Mouse (Mus musculus) regulatory T cell (primary cell): ENCODE data around the gene Tbce.

Experiments used
- in situ Hi-C: fragments of 300-600 bp; cut with MboI, MseI; formaldehyde crosslinking; loops from one replicate; pipeline ENCODE4 v1.15.1; 2025; ENCODE audit warnings: high pct_unique_total_duplicates

Tbce gene

DNA sequence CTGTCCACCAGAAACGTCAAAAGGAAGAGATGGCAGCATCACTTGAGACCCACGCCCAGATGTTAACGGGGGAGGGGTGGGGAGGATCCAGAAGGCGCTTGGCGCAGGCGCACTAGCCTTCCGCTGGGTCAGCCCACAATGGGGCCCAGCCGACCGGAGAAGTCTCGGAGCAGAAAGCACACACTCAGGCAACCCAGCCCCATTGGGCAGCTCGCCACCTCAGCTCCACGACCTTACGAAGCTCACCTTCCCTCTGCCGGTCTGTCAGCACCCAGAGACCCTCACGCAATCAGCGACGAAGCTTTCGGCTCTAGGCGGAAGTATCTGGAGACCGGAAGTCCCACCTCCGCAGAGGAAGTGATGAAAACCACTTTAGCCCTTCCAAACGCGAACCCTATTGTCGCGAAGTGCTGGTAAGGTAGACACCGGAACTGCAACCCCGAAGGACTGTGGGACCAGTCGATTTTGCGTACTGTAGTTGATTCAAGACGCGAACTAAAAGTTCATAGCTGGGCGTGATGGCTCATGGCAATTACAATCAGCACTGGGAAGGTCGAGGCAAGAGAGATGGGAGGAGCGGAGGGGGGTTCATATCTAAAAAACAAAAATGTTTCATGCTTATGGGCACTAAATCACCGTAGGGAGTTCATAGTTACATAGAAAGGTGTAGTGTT, at the start of gene Tbce:
TSS of gene Tbce (minus strand) at position 347 of the 674 bp plus-strand sequence.
- in situ Hi-C loops = no loop called here

DNA sequence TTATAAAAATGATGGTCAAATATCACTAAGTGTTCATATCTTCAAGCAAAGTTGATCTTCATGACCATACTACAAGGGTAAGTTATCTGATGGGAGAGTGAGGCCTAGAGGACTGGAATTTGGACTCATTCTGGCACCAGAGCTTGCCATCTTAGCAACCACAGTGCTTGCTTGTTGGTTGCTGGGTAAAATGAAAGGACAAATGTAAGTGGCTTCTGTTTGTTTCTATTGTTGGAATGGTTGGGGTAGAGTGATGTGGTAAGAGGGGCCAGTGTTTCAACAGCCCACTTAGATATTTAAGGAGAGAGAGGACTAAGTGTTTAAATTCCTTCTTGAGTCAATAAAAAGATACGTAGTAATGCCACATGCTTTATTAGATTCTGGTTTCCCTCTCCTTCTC, 49.2 kb upstream of the Tbce start:
- in situ Hi-C loops = no loop called here

- in situ Hi-C loops = no loop called here
These were observed 35.9 kb upstream of the Tbce start for GRCm38 (mm10) chr13:14075326-14075725.

DNA sequence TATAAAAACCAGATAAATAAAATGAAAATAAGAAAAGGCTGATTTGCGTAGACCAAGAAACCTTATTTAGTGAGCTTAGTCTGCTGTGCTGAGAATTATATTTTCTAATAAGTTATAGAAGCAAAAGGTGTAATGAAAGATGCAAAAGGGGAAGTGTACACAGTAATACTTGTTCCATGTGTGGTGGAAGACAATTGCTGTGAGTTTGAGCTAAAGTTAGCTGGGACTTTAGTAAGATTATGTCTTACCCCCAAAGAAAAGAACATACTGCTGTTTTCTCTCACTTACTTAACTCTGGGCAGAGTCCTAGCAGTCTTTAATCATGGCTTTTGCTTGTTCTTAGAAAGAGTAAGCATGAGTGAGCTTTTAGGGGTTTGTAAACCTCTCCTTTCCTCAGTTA, 34.9 kb upstream of the Tbce start:
- in situ Hi-C loops = loop anchor here (25.0 kb wide), 1 partner anchor 487 kb away; the partner anchor contains the start of gene Lyst

DNA sequence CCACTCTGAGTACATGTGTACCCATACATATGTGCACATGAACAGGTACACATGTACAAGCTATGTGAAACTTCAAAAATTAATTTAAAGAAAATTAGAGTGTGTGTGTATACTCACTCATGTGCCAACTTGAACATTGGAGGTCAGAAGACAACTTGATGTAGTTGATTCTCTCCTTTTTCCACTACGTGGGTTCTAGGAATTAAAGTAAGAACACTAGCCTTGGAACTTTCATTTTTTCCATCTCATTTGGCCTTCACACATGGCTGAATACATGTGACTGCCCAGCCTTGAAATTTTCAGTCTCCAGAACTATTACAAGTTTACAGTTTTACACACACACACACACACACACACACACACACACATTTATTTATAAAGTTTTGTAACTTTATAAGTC, 29.9 kb upstream of the Tbce start:
- in situ Hi-C loops = loop anchor here (25.0 kb wide), 1 partner anchor 482 kb away; the partner anchor contains the start of gene Lyst

DNA sequence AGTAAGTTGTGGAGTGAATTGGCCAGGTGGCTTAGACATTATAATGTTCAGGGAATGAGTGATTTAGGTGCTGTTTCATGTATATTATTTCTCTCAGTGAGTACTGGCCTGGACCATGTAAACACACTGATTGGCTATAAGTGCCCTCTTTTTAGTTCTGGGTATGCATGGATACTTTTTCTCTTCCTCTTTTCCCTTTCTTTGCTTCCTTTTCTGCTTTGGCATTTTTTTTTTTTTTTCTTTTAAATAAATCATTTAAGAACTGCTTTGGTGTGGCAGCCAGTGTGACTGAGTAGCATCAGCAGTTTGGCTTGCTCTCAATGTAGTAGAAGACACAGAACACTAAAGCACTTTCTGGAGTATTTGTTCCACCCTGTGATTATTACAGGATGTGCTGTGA, 28.6 kb upstream of the Tbce start:
- in situ Hi-C loops = loop anchor here (25.0 kb wide), 1 partner anchor 481 kb away; the partner anchor contains the start of gene Lyst

DNA sequence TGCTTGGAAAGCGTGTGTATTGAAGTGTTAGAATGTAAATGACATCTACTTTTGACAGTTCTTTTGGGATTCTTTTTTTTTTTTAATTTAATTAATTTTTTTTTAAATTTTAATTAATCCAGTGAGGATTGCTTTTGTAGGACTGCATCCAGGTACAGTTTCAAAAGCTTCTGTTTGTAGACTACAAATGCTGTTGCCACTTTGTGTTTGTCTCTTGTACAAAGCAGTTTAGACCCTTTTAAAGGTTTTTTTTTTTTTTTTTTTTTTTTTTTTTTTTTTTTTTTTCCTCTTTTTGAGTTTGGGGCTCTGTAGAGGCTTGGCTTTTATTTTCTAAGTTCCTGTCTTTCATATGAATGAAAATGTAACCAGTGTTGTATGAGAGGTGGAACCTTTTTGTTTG, 26.3 kb upstream of the Tbce start:
- in situ Hi-C loops = loop anchor here (25.0 kb wide), 1 partner anchor 478 kb away; the partner anchor contains the start of gene Lyst

DNA sequence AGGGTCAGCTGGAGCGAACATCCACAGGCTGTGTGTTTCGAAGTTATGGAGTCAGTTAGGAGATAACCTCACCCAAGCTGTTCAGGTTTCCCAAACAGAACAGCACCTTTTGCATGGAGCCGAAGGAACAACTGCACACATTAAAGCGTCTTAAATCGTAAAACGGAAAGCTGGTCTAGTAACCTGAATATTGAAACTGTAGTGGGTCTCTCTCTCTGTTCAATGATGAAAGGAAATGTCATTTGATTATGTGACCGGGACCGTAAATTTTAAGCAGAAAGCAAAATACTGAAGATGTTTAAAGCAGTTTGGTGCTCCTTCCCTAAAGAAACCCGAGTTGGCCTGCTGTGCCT, 25.6 kb upstream of the Tbce start:
- in situ Hi-C loops = loop anchor here (25.0 kb wide), 1 partner anchor 478 kb away; the partner anchor contains the start of gene Lyst

DNA sequence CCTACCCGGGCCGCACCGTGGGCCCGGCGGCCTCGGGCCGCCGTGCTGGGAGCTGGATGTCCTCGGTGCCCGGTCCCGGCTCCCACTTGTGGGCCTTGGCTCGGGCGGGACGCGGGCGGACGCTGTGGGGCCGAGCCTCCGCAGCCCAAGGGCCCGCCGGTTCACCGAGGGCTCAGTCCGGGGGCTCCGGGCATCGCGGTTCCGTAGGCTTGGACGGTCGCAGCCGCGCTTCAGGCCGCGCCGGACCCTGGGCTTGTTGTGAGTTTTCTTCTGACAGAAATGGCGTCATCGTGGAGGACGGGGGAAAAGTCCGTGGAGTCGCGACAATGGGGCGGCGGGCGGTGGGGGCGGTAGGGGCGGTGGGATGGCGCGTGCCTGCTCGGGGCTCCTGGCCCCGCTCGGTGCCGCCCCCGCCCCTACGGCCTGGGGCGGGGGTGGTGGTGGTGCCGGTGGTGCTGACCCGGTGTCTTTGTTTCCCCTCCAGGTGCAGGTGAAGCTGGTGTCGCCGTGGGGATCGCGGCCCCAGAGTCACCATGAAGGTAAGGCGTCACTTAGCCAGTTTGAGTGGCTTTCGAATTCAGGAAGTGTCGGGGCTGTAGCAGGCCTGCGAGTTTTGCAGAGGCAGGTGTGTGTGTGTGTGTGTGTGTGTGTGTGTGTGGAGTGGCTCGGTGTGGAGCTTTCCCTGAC, 25.0 kb upstream of the Tbce start:
- in situ Hi-C loops = loop anchor here (25.0 kb wide), 1 partner anchor 477 kb away; the partner anchor contains the start of gene Lyst

- in situ Hi-C loops = loop anchor here (25.0 kb wide), 1 partner anchor 477 kb away; the partner anchor contains the start of gene Lyst
These were observed 24.5 kb upstream of the Tbce start for GRCm38 (mm10) chr13:14063942-14064271.

- in situ Hi-C loops = loop anchor here (25.0 kb wide), 1 partner anchor 476 kb away; the partner anchor contains the start of gene Lyst
These were observed 23.8 kb upstream of the Tbce start, which contains the start of the genes Arid4b and Ggps1 for GRCm38 (mm10) chr13:14063013-14063941. Arid4b (plus strand) TSS chr13:14063232. Ggps1 (minus strand) TSS chr13:14063488.

- in situ Hi-C loops = loop anchor here (25.0 kb wide), 1 partner anchor 475 kb away; the partner anchor contains the start of gene Lyst
These were observed 23.0 kb upstream of the Tbce start for GRCm38 (mm10) chr13:14062209-14063012.

DNA sequence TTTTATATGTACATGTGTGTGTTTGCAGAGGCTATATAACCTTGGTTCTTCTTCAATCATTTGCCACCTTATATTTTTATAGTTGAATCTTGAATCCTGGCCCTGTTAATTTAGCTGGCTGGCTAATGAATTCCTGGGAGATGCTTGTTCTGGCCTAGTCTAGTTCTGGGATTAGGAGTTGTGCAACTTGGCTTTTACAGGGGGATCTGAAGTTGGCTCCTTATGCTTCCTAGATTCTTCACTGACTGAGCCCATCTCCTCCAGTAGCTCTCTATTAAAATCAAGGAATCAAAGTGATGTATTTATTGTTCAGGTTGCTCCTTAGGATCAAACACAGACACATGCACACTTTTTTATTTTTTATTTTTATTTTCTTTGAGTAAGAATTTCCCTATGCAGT, 20.1 kb upstream of the Tbce start:
- in situ Hi-C loops = loop anchor here (10.0 to 25.0 kb wide), 2 partner anchors 95 to 472 kb away; partner anchors contain the start of gene Lyst

- in situ Hi-C loops = loop anchor here (10.0 to 25.0 kb wide), 2 partner anchors 92 to 470 kb away; partner anchors contain the start of gene Lyst
These were observed 17.4 kb upstream of the Tbce start for GRCm38 (mm10) chr13:14056801-14057200.

- in situ Hi-C loops = loop anchor here (10.0 to 25.0 kb wide), 2 partner anchors 85 to 463 kb away; partner anchors contain the start of gene Lyst
These were observed 10.4 kb upstream of the Tbce start for GRCm38 (mm10) chr13:14049878-14050277.

- in situ Hi-C loops = no loop called here
These were observed 5.1 kb upstream of the Tbce start for GRCm38 (mm10) chr13:14044521-14044920.

DNA sequence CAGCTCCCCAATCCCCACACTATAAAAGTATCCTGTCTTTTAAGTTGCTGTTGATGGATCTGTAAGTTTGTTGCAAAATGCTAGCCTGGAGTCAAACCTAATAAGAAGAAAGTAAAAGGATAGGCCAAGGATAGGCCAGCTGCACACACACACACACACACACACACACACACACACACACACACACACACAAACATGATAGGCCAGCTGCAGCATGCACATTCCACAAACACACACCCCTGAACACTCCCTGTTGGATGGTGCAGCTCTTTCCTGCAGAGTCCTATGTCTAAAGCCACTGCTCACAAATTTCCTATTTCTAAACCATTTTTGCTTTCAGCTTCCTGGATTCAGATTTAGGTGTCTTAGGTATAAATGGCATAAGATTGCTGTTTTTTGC, 4.4 kb upstream of the Tbce start:
- in situ Hi-C loops = no loop called here

- in situ Hi-C loops = no loop called here
These were observed 748 bp upstream of the Tbce start for GRCm38 (mm10) chr13:14040186-14040585.

DNA sequence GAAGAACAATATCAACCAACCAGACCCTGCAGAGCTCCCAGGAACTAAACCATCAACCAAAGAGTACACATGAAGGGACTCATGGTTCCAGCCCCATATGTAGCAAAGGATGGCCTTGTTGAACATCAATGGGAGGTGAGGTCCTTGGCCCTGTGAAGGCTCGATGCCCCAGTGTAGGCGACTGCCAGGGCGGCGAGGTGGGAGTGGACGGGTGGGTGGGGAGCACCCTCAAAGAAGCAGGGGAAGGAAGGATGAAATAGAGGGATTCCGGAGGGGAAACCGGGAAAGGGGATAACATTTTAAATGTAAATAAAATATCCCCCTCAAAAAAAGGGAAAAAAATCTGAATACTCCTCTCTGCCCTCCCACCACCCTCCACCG, 537 bp downstream of the Tbce start:
- in situ Hi-C loops = no loop called here

DNA sequence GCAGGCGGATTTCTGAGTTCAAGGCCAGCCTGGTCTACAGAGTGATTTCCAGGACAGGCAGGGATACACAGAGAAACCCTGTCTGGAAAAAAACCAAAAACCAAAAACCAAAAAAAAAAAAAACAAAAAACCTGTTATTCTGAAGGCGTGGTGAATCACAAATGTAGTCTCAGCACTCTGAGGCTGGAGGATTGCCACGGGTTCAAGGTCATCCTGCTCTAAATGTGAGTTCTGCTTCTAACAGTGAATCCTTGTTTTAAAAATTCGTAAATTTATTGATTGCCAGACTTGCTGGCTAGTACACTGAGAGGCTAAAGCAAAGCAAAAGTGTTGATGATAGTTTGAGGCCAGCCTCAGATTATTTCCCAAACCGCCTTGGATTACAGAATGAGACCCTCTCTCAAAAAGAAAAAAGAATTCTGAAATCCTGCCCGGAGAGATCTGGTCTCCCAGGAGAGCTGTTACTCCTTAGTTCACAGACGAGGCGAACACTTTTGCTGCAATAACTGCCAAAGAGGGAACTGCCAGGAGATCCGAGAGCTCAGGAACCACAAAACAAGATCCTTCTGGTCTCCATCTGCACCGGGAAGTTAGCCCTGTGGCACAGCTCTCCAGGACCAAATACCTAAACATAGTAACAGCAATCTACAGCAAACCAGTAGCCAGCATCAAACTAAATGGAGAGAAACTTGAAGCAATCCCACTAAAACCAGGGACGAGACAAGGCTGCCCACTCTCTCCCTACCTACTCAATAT, 3.4 kb downstream of the Tbce start:
- in situ Hi-C loops = no loop called here
